Mouse (Mus musculus): ENCODE results near the gene Zbtb7b. TPM values are rescaled to one million over a fixed set of nuclear protein-coding genes. Genes with fewer than 3 reads are reported as not detected.

Zbtb7b gene
- polyA plus RNA-seq, 1 experiment, result 40.2 TPM

GRCm38 (mm10) chr3:89384331-89385076 is 10.1 kb downstream of the Zbtb7b start:
- Histone ChIP-seq H3K4me3 (replicated peaks; ENCODE audit: control insufficient read depth, low read depth, low read length) (peak overlapping the region; percentile 54), H3K27ac (ENCODE audit: control insufficient read depth, insufficient read depth, low read depth, low read length, poor library complexity) (peak overlapping the region; percentile 75), H3K4me1 (ENCODE audit: control insufficient read depth, insufficient read depth, low read length) (peaks cover 6% of the 10 kb centered on the region)
- TF ChIP-seq CTCF (IDR thresholded peaks at IDR 0.05; ENCODE audit: control insufficient read depth, insufficient read depth, low read length), result no peak
- TF ChIP-seq POLR2A (IDR thresholded peaks at IDR 0.05; ENCODE audit: borderline replicate concordance, control insufficient read depth, low read depth, low read length), result no peak
- 69% methylated on average over 12 of the region's 12 CpGs for WGBS

- 82% methylated on average over 5 of the region's 5 CpGs for WGBS
Observed at GRCm38 (mm10) chr3:89383651-89384255, 10.8 kb downstream of the Zbtb7b start.

GRCm38 (mm10) chr3:89382950-89383349 is 11.6 kb downstream of the Zbtb7b start:
- Histone ChIP-seq H3K4me3 (replicated peaks; ENCODE audit: control insufficient read depth, low read depth, low read length) (no peak overlapping the region), H3K4me1 (ENCODE audit: control insufficient read depth, insufficient read depth, low read length) (peaks cover 6% of the 10 kb centered on the region), H3K27ac (ENCODE audit: control insufficient read depth, insufficient read depth, low read depth, low read length, poor library complexity) (no peak overlapping the region)
- TF ChIP-seq POLR2A (IDR thresholded peaks at IDR 0.05; ENCODE audit: borderline replicate concordance, control insufficient read depth, low read depth, low read length), result no peak
- no peak for TF ChIP-seq CTCF (IDR thresholded peaks at IDR 0.05; ENCODE audit: control insufficient read depth, insufficient read depth, low read length)
- WGBS, result 83% methylated on average over 5 of the region's 5 CpGs

More at GRCm38 (mm10) chr3:89383651-89384255, 10.8 kb downstream of the Zbtb7b start:
- no peak for TF ChIP-seq CTCF (IDR thresholded peaks at IDR 0.05; ENCODE audit: control insufficient read depth, insufficient read depth, low read length)
- H3K4me3 ChIP-seq (replicated peaks; ENCODE audit: control insufficient read depth, low read depth, low read length), result no peak overlapping the region
- H3K27ac ChIP-seq (ENCODE audit: control insufficient read depth, insufficient read depth, low read depth, low read length, poor library complexity), result no peak overlapping the region
- H3K4me1 ChIP-seq (ENCODE audit: control insufficient read depth, insufficient read depth, low read length), result peaks cover 6% of the 10 kb centered on the region

GRCm38 (mm10) chr3:89382033-89382882 is 12.3 kb downstream of the Zbtb7b start:
- no peak for TF ChIP-seq CTCF (IDR thresholded peaks at IDR 0.05; ENCODE audit: control insufficient read depth, insufficient read depth, low read length)
- TF ChIP-seq POLR2A (IDR thresholded peaks at IDR 0.05; ENCODE audit: borderline replicate concordance, control insufficient read depth, low read depth, low read length), result no peak
- no peak overlapping the region for H3K27ac ChIP-seq (ENCODE audit: control insufficient read depth, insufficient read depth, low read depth, low read length, poor library complexity)
- H3K4me1 ChIP-seq (ENCODE audit: control insufficient read depth, insufficient read depth, low read length), result peaks cover 6% of the 10 kb centered on the region
- H3K4me3 ChIP-seq (replicated peaks; ENCODE audit: control insufficient read depth, low read depth, low read length), result no peak overlapping the region
- WGBS, result 78% methylated on average over 9 of the region's 9 CpGs

- WGBS, result 92% methylated on average over 11 of the region's 11 CpGs
- no peak overlapping the region for H3K27ac ChIP-seq (ENCODE audit: control insufficient read depth, insufficient read depth, low read depth, low read length, poor library complexity)
- H3K4me3 ChIP-seq (replicated peaks; ENCODE audit: control insufficient read depth, low read depth, low read length), result no peak overlapping the region
- TF ChIP-seq POLR2A (IDR thresholded peaks at IDR 0.05; ENCODE audit: borderline replicate concordance, control insufficient read depth, low read depth, low read length), result no peak
- no peak for TF ChIP-seq CTCF (IDR thresholded peaks at IDR 0.05; ENCODE audit: control insufficient read depth, insufficient read depth, low read length)
- H3K4me1 ChIP-seq (ENCODE audit: control insufficient read depth, insufficient read depth, low read length), result peaks cover 6% of the 10 kb centered on the region
Observed at GRCm38 (mm10) chr3:89381233-89381632, 13.3 kb downstream of the Zbtb7b start.

GRCm38 (mm10) chr3:89380711-89381110 is 13.9 kb downstream of the Zbtb7b start:
- H3K27ac ChIP-seq (ENCODE audit: control insufficient read depth, insufficient read depth, low read depth, low read length, poor library complexity), result no peak overlapping the region
- H3K4me1 ChIP-seq (ENCODE audit: control insufficient read depth, insufficient read depth, low read length), result peaks cover 6% of the 10 kb centered on the region
- TF ChIP-seq POLR2A (IDR thresholded peaks at IDR 0.05; ENCODE audit: borderline replicate concordance, control insufficient read depth, low read depth, low read length) (no peak), CTCF (IDR thresholded peaks at IDR 0.05; ENCODE audit: control insufficient read depth, insufficient read depth, low read length) (no peak)
- no peak overlapping the region for H3K4me3 ChIP-seq (replicated peaks; ENCODE audit: control insufficient read depth, low read depth, low read length)
- WGBS, result 94% methylated on average over 18 of the region's 18 CpGs

- Histone ChIP-seq H3K27ac (ENCODE audit: control insufficient read depth, insufficient read depth, low read depth, low read length, poor library complexity) (no peak overlapping the region), H3K4me1 (ENCODE audit: control insufficient read depth, insufficient read depth, low read length) (peaks cover 6% of the 10 kb centered on the region), H3K4me3 (replicated peaks; ENCODE audit: control insufficient read depth, low read depth, low read length) (no peak overlapping the region)
- TF ChIP-seq CTCF (IDR thresholded peaks at IDR 0.05; ENCODE audit: control insufficient read depth, insufficient read depth, low read length) (no peak), POLR2A (IDR thresholded peaks at IDR 0.05; ENCODE audit: borderline replicate concordance, control insufficient read depth, low read depth, low read length) (no peak)
- WGBS, result 90% methylated on average over 14 of the region's 14 CpGs
Observed at GRCm38 (mm10) chr3:89380291-89380690, 14.3 kb downstream of the Zbtb7b start.

Measured in bone marrow, adult 2 months (tissue).